Mouse (Mus musculus): ENCODE results near the gene Tnrc6b. TPM values are rescaled to one million over a fixed set of nuclear protein-coding genes. Genes with fewer than 3 reads are reported as not detected.
A peak's percentile ranks its signal among the peaks of the same experiment; 100 is the strongest.

Tnrc6b gene
- polyA plus RNA-seq, 1 experiment: 13.3 TPM

DNA sequence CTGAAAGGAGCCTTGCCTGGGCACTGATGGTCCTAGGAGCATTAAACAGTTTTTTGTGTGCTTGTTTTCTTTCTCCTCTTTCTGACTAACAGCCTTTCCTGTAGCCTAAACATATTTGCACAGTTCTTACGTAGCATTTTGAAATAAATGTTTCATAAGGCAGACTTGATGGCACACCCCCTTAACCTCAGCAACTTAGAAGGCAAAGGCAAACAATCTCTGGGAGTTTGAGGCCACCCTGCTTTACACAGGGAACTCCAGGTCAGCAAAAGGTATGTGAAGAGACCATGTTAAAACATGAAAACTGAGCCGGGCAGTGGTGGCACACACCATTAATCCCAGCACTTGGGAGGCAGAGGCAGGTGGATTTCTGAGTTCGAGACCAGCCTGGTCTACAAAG lies 264.6 kb downstream of the Tnrc6b start:
- 80% methylated on average over 3 of the region's 3 CpGs for WGBS
- H3K27ac ChIP-seq (ENCODE audit: insufficient read depth, low read depth, low read length): no peak overlapping the region
- H3K27me3 ChIP-seq (ENCODE audit: control insufficient read depth, insufficient read depth, low read length): no peaks in the 10 kb centered on the region

GRCm38 (mm10) chr15:80977620-80978334 lies 266.7 kb downstream of the Tnrc6b start, which contains the start of gene Sgsm3:
Sgsm3 (plus strand) TSS chr15:80977765.
- H3K27ac ChIP-seq (ENCODE audit: insufficient read depth, low read depth, low read length): 0 out of 2 replicates have a peak within 1 kb of the TSS, but pooled peaks have one; percentile 1
- under 1% methylated on average over 66 of the region's 67 CpGs for WGBS
- TF ChIP-seq POLR2A (IDR thresholded peaks at IDR 0.05; ENCODE audit: low read depth, low read length) (peak; percentile 61; the same call in 1 of the 2 replicates), CTCF (IDR thresholded peaks at IDR 0.05; ENCODE audit: extremely low read depth, insufficient read length, insufficient replicate concordance, low read depth, low read length) (no peak)
- no peaks in the 10 kb centered on the region for H3K36me3 ChIP-seq (ENCODE audit: control insufficient read depth, insufficient read depth, low read length)
- H3K4me1 ChIP-seq (ENCODE audit: control insufficient read depth, insufficient read depth, insufficient read length, low read length): no peaks in the 10 kb centered on the region; the same call in 1 of the 2 replicates
- no peaks in the 10 kb centered on the region for H3K27me3 ChIP-seq (ENCODE audit: control insufficient read depth, insufficient read depth, low read length)
- peak within 1 kb of the TSS; percentile 83 for H3K4me3 ChIP-seq (ENCODE audit: low read depth, low read length)

More for the DNA sequence above, 264.6 kb downstream of the Tnrc6b start:
- H3K4me1 ChIP-seq (ENCODE audit: control insufficient read depth, insufficient read depth, insufficient read length, low read length): no peaks in the 10 kb centered on the region
- no peaks in the 10 kb centered on the region for H3K36me3 ChIP-seq (ENCODE audit: control insufficient read depth, insufficient read depth, low read length)
- no peak for TF ChIP-seq CTCF (IDR thresholded peaks at IDR 0.05; ENCODE audit: extremely low read depth, insufficient read length, insufficient replicate concordance, low read depth, low read length)
- TF ChIP-seq POLR2A (IDR thresholded peaks at IDR 0.05; ENCODE audit: low read depth, low read length): no peak
- H3K4me3 ChIP-seq (ENCODE audit: low read depth, low read length): no peak overlapping the region

DNA sequence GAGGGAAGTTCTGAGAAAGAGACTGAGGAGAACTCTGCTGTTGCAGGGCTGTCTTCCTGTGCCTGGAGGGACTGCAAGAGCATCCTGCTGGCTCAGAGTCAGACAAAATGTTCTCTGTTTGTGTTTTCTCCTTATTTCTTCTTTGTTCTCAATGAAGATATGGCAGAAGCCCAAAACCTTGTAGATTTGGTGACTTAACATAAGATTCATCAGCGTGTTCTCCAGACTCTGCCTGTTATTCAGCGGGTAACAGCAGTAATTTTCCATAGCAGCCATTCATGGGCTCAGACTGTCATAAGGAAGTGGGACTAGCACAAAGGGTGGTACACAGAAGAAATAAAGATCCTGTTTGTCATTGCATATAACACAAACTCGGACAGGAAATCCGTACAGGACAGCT lies 268.5 kb downstream of the Tnrc6b start:
- H3K36me3 ChIP-seq (ENCODE audit: control insufficient read depth, insufficient read depth, low read length): no peaks in the 10 kb centered on the region
- H3K4me1 ChIP-seq (ENCODE audit: control insufficient read depth, insufficient read depth, insufficient read length, low read length): peaks cover 6% of the 10 kb centered on the region; the same call in 1 of the 2 replicates
- H3K27me3 ChIP-seq (ENCODE audit: control insufficient read depth, insufficient read depth, low read length): no peaks in the 10 kb centered on the region
- H3K4me3 ChIP-seq (ENCODE audit: low read depth, low read length): no peak overlapping the region
- WGBS: 14% methylated on average over 4 of the region's 4 CpGs
- no peak overlapping the region; the same call in 1 of the 2 replicates for H3K27ac ChIP-seq (ENCODE audit: insufficient read depth, low read depth, low read length)
- TF ChIP-seq POLR2A (IDR thresholded peaks at IDR 0.05; ENCODE audit: low read depth, low read length): no peak
- no peak for TF ChIP-seq CTCF (IDR thresholded peaks at IDR 0.05; ENCODE audit: extremely low read depth, insufficient read length, insufficient replicate concordance, low read depth, low read length)

- Histone ChIP-seq H3K27ac (ENCODE audit: insufficient read depth, low read depth, low read length) (no peak overlapping the region), H3K36me3 (ENCODE audit: control insufficient read depth, insufficient read depth, low read length) (no peaks in the 10 kb centered on the region), H3K27me3 (ENCODE audit: control insufficient read depth, insufficient read depth, low read length) (no peaks in the 10 kb centered on the region), H3K4me1 (ENCODE audit: control insufficient read depth, insufficient read depth, insufficient read length, low read length) (peaks cover 6% of the 10 kb centered on the region; the same call in 1 of the 2 replicates), H3K4me3 (ENCODE audit: low read depth, low read length) (no peak overlapping the region)
- TF ChIP-seq POLR2A (IDR thresholded peaks at IDR 0.05; ENCODE audit: low read depth, low read length) (no peak), CTCF (IDR thresholded peaks at IDR 0.05; ENCODE audit: extremely low read depth, insufficient read length, insufficient replicate concordance, low read depth, low read length) (no peak)
- 75% methylated on average over 4 of the region's 4 CpGs for WGBS
These were observed 270.1 kb downstream of the Tnrc6b start for GRCm38 (mm10) chr15:80981176-80981575.

DNA sequence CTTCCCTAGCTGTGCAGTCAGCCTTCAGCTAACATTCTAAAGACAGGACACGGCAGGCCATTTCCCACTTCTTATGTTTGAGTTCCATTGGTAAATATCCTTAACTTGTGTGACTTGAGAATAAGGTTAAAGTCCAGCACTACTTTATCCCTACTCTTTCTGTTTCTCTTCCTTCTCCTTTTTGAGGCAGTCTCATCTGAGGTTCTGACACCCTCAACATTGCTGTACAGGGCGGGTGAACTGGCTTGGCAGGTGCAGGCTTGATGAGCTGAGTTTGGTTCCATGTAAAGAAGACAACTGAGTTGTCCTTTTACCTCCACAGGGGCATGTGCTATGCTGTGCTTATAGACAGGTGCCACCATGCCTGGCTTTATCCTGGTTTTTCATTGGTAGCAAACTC lies 272.2 kb downstream of the Tnrc6b start:
- H3K4me3 ChIP-seq (ENCODE audit: low read depth, low read length): no peak overlapping the region
- peaks cover 6% of the 10 kb centered on the region; the same call in 1 of the 2 replicates for H3K4me1 ChIP-seq (ENCODE audit: control insufficient read depth, insufficient read depth, insufficient read length, low read length)
- no peaks in the 10 kb centered on the region for H3K27me3 ChIP-seq (ENCODE audit: control insufficient read depth, insufficient read depth, low read length)
- WGBS: 32% methylated on average over 2 of the region's 2 CpGs
- TF ChIP-seq POLR2A (IDR thresholded peaks at IDR 0.05; ENCODE audit: low read depth, low read length) (no peak), CTCF (IDR thresholded peaks at IDR 0.05; ENCODE audit: extremely low read depth, insufficient read length, insufficient replicate concordance, low read depth, low read length) (no peak)
- no peaks in the 10 kb centered on the region for H3K36me3 ChIP-seq (ENCODE audit: control insufficient read depth, insufficient read depth, low read length)
- H3K27ac ChIP-seq (ENCODE audit: insufficient read depth, low read depth, low read length): peak overlapping the region; percentile 67

DNA sequence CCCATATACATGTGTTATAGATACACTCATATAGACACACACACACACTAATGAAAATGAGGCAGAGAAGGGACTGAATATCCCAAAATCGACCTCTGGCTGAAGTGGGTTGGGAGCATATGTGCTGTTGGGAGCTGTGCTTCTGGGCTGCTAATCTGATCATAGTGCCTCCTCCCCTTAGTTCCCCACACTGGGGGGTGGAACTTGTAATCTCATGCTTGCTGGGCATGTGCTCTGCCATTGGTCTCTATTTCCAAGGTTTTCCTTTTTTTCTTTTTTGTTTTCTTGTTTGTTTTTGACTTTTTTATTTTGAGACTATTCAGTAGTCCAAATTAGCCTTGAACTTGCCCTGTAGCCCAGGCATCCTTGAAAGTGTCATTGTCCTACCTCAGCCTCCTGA lies 277.2 kb downstream of the Tnrc6b start:
- peaks cover 1% of the 10 kb centered on the region; the same call in 1 of the 2 replicates for H3K4me1 ChIP-seq (ENCODE audit: control insufficient read depth, insufficient read depth, insufficient read length, low read length)
- no peak overlapping the region for H3K4me3 ChIP-seq (ENCODE audit: low read depth, low read length)
- H3K27ac ChIP-seq (ENCODE audit: insufficient read depth, low read depth, low read length): no peak overlapping the region
- H3K36me3 ChIP-seq (ENCODE audit: control insufficient read depth, insufficient read depth, low read length): no peaks in the 10 kb centered on the region
- TF ChIP-seq POLR2A (IDR thresholded peaks at IDR 0.05; ENCODE audit: low read depth, low read length): no peak
- no peak for TF ChIP-seq CTCF (IDR thresholded peaks at IDR 0.05; ENCODE audit: extremely low read depth, insufficient read length, insufficient replicate concordance, low read depth, low read length)
- WGBS: 26% methylated on average over 1 of the region's 1 CpGs
- no peaks in the 10 kb centered on the region for H3K27me3 ChIP-seq (ENCODE audit: control insufficient read depth, insufficient read depth, low read length)

DNA sequence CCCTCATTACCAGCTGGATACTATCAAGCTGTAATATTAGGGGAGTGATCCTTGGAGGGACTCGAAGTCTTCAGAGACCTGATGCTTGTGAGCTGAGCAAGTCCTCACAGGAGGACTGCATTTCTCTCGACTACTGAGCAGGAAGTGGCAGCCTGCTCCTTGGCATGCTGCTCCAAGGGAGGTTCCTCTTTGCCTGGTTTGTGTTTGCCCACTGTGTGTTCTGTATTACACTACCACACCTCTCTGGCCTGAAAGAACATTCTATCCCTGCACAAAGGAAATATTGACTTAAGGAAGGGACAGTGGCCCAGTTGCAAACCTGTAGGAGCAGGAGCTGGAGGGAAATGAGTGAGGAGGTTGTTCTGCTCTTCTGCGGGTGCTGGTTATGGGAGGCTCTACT lies 278.6 kb downstream of the Tnrc6b start:
- Histone ChIP-seq H3K27ac (ENCODE audit: insufficient read depth, low read depth, low read length) (peak overlapping the region; percentile 69), H3K27me3 (ENCODE audit: control insufficient read depth, insufficient read depth, low read length) (no peaks in the 10 kb centered on the region), H3K4me3 (ENCODE audit: low read depth, low read length) (no peak overlapping the region), H3K4me1 (ENCODE audit: control insufficient read depth, insufficient read depth, insufficient read length, low read length) (no peaks in the 10 kb centered on the region), H3K36me3 (ENCODE audit: control insufficient read depth, insufficient read depth, low read length) (no peaks in the 10 kb centered on the region)
- 14% methylated on average over 3 of the region's 3 CpGs for WGBS
- TF ChIP-seq POLR2A (IDR thresholded peaks at IDR 0.05; ENCODE audit: low read depth, low read length) (no peak), CTCF (IDR thresholded peaks at IDR 0.05; ENCODE audit: extremely low read depth, insufficient read length, insufficient replicate concordance, low read depth, low read length) (no peak)

Other genes starting within 250 kb of the Tnrc6b start
- gene Enthd1, start 146.2 kb upstream of the Tnrc6b start, polyA plus RNA-seq (2012; rRNA removed): not detected in 2 replicates
- gene Grap2, start 138.7 kb upstream of the Tnrc6b start, polyA plus RNA-seq (2012; rRNA removed): 1.6 and 3.1 TPM in 2 replicates
- gene Fam83f, start 39.5 kb upstream of the Tnrc6b start, polyA plus RNA-seq (2012; rRNA removed): 7.9 and 21.5 TPM in 2 replicates
- gene Adsl, start 237.2 kb downstream of the Tnrc6b start, polyA plus RNA-seq (2012; rRNA removed): 17.7 and 24.3 TPM in 2 replicates